Mouse (Mus musculus) lung, postnatal 14 days (tissue): ENCODE results near the gene Btf3l4.

Source experiments
- DNase-seq: peaks from one replicate; pipeline ENCODE4 v3.0.0; 2021

Gene Btf3l4

GRCm38 (mm10) chr4:108811550-108811949 is 21.9 kb downstream of the Btf3l4 start:
- no peak for DNase-seq

- DNase-seq, result no peak
These were observed 22.3 kb downstream of the Btf3l4 start for GRCm38 (mm10) chr4:108811142-108811541.

- DNase-seq, result no peak
These were observed 29.9 kb downstream of the Btf3l4 start for GRCm38 (mm10) chr4:108803535-108803934.

- DNase-seq, result peak; percentile 86
These were observed 35.2 kb downstream of the Btf3l4 start for GRCm38 (mm10) chr4:108798083-108798830.

GRCm38 (mm10) chr4:108796701-108797100 is 36.7 kb downstream of the Btf3l4 start:
- DNase-seq, result no peak

GRCm38 (mm10) chr4:108793941-108794340 is 39.5 kb downstream of the Btf3l4 start:
- no peak for DNase-seq

- DNase-seq, result no peak
These were observed 42.9 kb downstream of the Btf3l4 start for GRCm38 (mm10) chr4:108790507-108790906.

GRCm38 (mm10) chr4:108789258-108789936 is 44.0 kb downstream of the Btf3l4 start:
- no peak for DNase-seq

GRCm38 (mm10) chr4:108782421-108783085 is 50.9 kb downstream of the Btf3l4 start:
- DNase-seq, result no peak

- DNase-seq, result no peak
These were observed 51.8 kb downstream of the Btf3l4 start for GRCm38 (mm10) chr4:108781596-108781995.

- DNase-seq, result no peak
These were observed 52.6 kb downstream of the Btf3l4 start for GRCm38 (mm10) chr4:108780864-108781205.

- peak; percentile 85 for DNase-seq
These were observed 53.2 kb downstream of the Btf3l4 start, which contains the start of gene Zfyve9 for GRCm38 (mm10) chr4:108780057-108780863. TSS of gene Zfyve9 (minus strand) at chr4:108780798.

GRCm38 (mm10) chr4:108779763-108780056 is 53.7 kb downstream of the Btf3l4 start:
- DNase-seq, result no peak

GRCm38 (mm10) chr4:108768527-108768926 is 64.9 kb downstream of the Btf3l4 start:
- DNase-seq, result no peak
